In the genomic region with DNA sequence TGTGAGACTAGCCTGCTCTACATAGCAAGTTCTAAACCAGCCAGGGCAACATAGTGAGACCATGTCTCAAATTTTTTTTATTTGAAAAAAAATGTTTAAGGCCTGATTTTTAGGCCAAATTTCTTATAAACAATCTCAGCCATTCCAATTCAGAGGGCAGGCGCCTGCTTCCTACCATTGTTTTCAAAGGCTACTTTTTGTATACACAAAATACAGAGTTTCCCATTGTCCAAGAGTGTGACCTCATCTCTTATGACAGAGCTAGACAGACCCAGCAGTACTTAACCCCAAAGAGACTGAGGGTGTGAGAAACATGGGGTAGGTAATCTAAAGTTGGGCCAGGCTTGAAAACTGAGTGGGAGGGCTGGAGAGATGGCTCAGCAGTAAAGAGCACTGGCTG, we compare ENCODE assay signal across 19 mouse cellular contexts.
"Had no signal": no experiment of that assay in that cellular context is flagged by ENCODE, and none has a peak within 500 bp of the region (broad histone marks: within the 10 kb centered on the region; RNA-seq: fewer than 3 reads in every experiment).

No protein-coding gene starts in this region.

- H3K4me1 ChIP-seq: liver, embryonic 13.5 days; midbrain, embryonic 12.5 days; midbrain, embryonic 15.5 days had no signal

- H3K4me2 ChIP-seq: liver, embryonic 13.5 days; midbrain, embryonic 12.5 days; midbrain, embryonic 15.5 days; neural tube, embryonic 12.5 days; neural tube, embryonic 15.5 days had no signal

- H3K9ac ChIP-seq: liver, embryonic 13.5 days; midbrain, embryonic 12.5 days; midbrain, embryonic 15.5 days; neural tube, embryonic 12.5 days; neural tube, embryonic 15.5 days had no signal

- ATAC-seq: intestine, embryonic 16.5 days; midbrain, embryonic 15.5 days had no signal

- H3K36me3 ChIP-seq: liver, embryonic 13.5 days; midbrain, embryonic 12.5 days; midbrain, embryonic 15.5 days; neural tube, embryonic 12.5 days; neural tube, embryonic 15.5 days had no signal

- H3K27me3 ChIP-seq: liver, embryonic 13.5 days; midbrain, embryonic 12.5 days; midbrain, embryonic 15.5 days; neural tube, embryonic 12.5 days; neural tube, embryonic 15.5 days had no signal

- H3K27ac ChIP-seq: kidney, postnatal 0 days; left cerebral cortex, adult 2 months; liver, embryonic 13.5 days; macrophage; midbrain, embryonic 12.5 days; midbrain, embryonic 15.5 days; neural tube, embryonic 12.5 days; neural tube, embryonic 15.5 days; stomach, postnatal 0 days had no signal

- H3K4me3 ChIP-seq: left cerebral cortex, adult 2 months; liver, embryonic 13.5 days; midbrain, embryonic 12.5 days; midbrain, embryonic 15.5 days; neural tube, embryonic 12.5 days; neural tube, embryonic 15.5 days had no signal

- DNase-seq: kidney, adult 18-20 months; kidney, postnatal 25 days; layer of hippocampus, postnatal 36 days; liver, embryonic 13.5 days; right cerebral cortex, adult 18-20 months; right cerebral cortex, postnatal 14 days; right cerebral cortex, postnatal 4 days; thymus, adult 2 months; thymus, postnatal 14 days; thymus, postnatal 4 days had no signal

- H3K9me3 ChIP-seq: liver, embryonic 13.5 days; midbrain, embryonic 12.5 days; midbrain, embryonic 15.5 days; neural tube, embryonic 12.5 days; neural tube, embryonic 15.5 days had no signal
